Mouse (Mus musculus): ENCODE results near the gene C2cd2. TPM values are rescaled to one million over a fixed set of nuclear protein-coding genes. Genes with fewer than 3 reads are reported as not detected.

The C2cd2 gene
- polyA plus RNA-seq, 1 experiment = 32.7 TPM

DNA sequence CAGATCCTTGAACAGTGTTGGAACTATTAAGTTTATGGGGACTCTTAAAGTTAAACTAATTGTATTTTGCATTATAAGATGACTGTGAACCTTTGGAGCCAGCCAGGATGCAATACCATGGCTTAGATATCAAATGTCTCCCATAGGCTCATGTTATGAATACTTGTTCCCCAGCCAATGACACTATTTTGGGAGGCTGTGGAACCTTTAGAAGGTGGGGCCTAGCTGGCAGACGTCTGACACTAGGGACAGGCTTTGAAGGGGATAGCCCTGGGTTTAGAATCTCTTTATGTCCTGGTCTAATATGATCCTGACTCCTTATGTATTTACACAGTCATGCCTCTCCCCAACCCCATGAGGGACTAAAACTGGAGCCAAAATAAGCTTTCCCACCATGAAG lies 88.0 kb downstream of the C2cd2 start:
- no peak for DNase-seq
- no peak for TF ChIP-seq POLR2A (IDR thresholded peaks at IDR 0.05; ENCODE audit: borderline replicate concordance, extremely low read depth, low read depth, low read length)
- TF ChIP-seq CTCF (IDR thresholded peaks at IDR 0.05; ENCODE audit: insufficient read depth, low read length) = no peak
- H3K4me1 ChIP-seq (ENCODE audit: control insufficient read depth, insufficient read depth, low read length) = no peaks in the 10 kb centered on the region
- H3K4me3 ChIP-seq (replicated peaks; ENCODE audit: extremely low read depth, low read depth, low read length) = no peak overlapping the region
- 76% methylated on average over 1 of the region's 1 CpGs for WGBS

- no peaks in the 10 kb centered on the region for H3K4me1 ChIP-seq (ENCODE audit: control insufficient read depth, insufficient read depth, low read length)
- no peak for DNase-seq
- TF ChIP-seq POLR2A (IDR thresholded peaks at IDR 0.05; ENCODE audit: borderline replicate concordance, extremely low read depth, low read depth, low read length) (no peak), CTCF (IDR thresholded peaks at IDR 0.05; ENCODE audit: insufficient read depth, low read length) (no peak)
- no peak overlapping the region for H3K4me3 ChIP-seq (replicated peaks; ENCODE audit: extremely low read depth, low read depth, low read length)
- WGBS = 41% methylated on average over 5 of the region's 5 CpGs
These were observed 89.7 kb downstream of the C2cd2 start for GRCm38 (mm10) chr16:97872657-97873056.

DNA sequence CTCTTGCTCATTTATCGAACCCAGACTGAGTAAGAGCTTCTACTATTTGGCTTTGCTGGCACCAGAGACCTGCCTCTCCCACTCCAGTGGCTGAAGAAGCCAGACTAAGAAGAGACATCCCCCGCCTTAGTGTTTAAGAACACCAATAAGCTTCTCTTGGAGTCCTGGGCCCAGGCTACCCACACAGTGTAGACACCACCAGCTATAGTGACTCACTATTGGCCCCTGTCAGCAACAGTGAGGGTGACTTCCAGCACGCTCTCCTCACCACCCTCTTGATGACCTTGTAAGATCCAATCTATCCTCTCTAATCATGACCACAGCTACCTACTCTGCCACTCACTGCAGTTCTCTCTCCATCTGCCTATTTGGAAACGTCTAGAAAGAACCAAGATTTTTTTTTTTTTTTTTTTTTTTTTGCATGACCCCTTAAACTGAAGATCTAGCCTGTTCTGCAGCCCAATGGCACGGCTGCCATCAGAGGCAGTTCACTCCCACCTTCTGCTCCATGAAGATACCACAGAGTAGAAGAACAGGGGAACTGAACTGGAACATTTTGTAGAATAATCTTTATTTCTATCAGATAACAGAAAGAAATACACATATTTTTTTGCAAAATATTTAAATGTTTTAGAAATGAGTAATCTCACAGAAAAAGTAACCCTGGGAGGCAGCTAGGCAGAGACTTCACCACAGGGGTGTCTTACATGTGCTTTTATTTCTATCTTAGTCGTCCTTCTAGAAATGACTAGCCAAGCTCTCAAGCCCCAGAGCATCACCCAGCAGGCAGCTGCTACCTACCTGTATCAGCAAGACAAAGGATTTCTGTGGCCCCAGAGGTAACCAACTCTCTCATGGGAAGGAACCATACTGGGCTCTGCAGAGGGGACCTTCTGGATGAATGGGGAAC lies 93.0 kb downstream of the C2cd2 start:
- WGBS = 78% methylated on average over 6 of the region's 6 CpGs
- no peaks in the 10 kb centered on the region for H3K4me1 ChIP-seq (ENCODE audit: control insufficient read depth, insufficient read depth, low read length)
- no peak overlapping the region for H3K4me3 ChIP-seq (replicated peaks; ENCODE audit: extremely low read depth, low read depth, low read length)
- TF ChIP-seq POLR2A (IDR thresholded peaks at IDR 0.05; ENCODE audit: borderline replicate concordance, extremely low read depth, low read depth, low read length) = no peak
- no peak for TF ChIP-seq CTCF (IDR thresholded peaks at IDR 0.05; ENCODE audit: insufficient read depth, low read length)
- no peak for DNase-seq

- 80% methylated on average over 3 of the region's 3 CpGs for WGBS
- TF ChIP-seq POLR2A (IDR thresholded peaks at IDR 0.05; ENCODE audit: borderline replicate concordance, extremely low read depth, low read depth, low read length) (no peak), CTCF (IDR thresholded peaks at IDR 0.05; ENCODE audit: insufficient read depth, low read length) (no peak)
- H3K4me1 ChIP-seq (ENCODE audit: control insufficient read depth, insufficient read depth, low read length) = no peaks in the 10 kb centered on the region
- no peak for DNase-seq
- no peak overlapping the region for H3K4me3 ChIP-seq (replicated peaks; ENCODE audit: extremely low read depth, low read depth, low read length)
These were observed 98.4 kb downstream of the C2cd2 start for GRCm38 (mm10) chr16:97863932-97864467.

GRCm38 (mm10) chr16:97856050-97856449 lies 106.3 kb downstream of the C2cd2 start:
- Histone ChIP-seq H3K4me3 (replicated peaks; ENCODE audit: extremely low read depth, low read depth, low read length) (no peak overlapping the region), H3K4me1 (ENCODE audit: control insufficient read depth, insufficient read depth, low read length) (no peaks in the 10 kb centered on the region)
- TF ChIP-seq POLR2A (IDR thresholded peaks at IDR 0.05; ENCODE audit: borderline replicate concordance, extremely low read depth, low read depth, low read length) = no peak
- DNase-seq = no peak

DNA sequence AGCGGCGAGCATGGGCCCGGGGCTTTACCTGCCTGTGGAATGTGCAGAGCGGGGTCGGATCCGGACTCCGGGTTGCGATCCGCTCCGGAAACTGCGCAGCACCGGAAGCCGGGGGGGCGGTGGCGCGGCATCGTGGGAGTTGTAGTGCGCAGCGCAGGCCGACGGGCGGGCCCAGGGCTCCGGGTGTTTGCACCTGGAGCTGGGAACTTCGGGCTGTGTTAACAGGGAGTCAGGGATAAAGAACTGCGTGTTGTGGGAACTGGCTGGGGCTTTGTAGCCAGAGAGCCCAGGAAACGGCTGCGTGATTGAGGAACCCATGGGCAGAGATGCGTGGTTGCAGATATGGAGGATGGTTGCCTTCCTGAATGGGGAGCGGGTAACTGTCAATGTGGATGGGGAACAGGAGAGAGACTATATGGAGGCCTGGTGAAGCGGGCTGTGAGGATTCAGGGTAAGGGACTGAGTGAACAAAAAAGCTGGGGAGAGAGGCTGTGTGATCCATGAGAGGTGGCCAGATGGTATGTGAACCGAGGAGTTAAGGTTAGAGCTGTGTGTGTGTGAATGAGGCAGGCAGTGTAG lies 110.6 kb downstream of the C2cd2 start, which contains the start of gene Prdm15:
TSS of gene Prdm15 (minus strand) at position 110 of the 579 bp plus-strand sequence.
- TF ChIP-seq CTCF (IDR thresholded peaks at IDR 0.05; ENCODE audit: insufficient read depth, low read length) (no peak), POLR2A (IDR thresholded peaks at IDR 0.05; ENCODE audit: borderline replicate concordance, extremely low read depth, low read depth, low read length) (peak; percentile 38; the same call in 1 of the 2 replicates)
- peak; percentile 90 for DNase-seq
- under 1% methylated on average over 31 of the region's 31 CpGs for WGBS
- Histone ChIP-seq H3K4me1 (ENCODE audit: control insufficient read depth, insufficient read depth, low read length) (peaks cover 3% of the 10 kb centered on the region; the same call in 1 of the 2 replicates), H3K4me3 (replicated peaks; ENCODE audit: extremely low read depth, low read depth, low read length) (peak within 1 kb of the TSS; percentile 100)

GRCm38 (mm10) chr16:97851061-97851740 lies 111.2 kb downstream of the C2cd2 start:
- peak; percentile 90 for DNase-seq
- under 1% methylated on average over 76 of the region's 77 CpGs for WGBS
- peak overlapping the region; percentile 100 for H3K4me3 ChIP-seq (replicated peaks; ENCODE audit: extremely low read depth, low read depth, low read length)
- peaks cover 6% of the 10 kb centered on the region; the same call in 1 of the 2 replicates for H3K4me1 ChIP-seq (ENCODE audit: control insufficient read depth, insufficient read depth, low read length)
- TF ChIP-seq POLR2A (IDR thresholded peaks at IDR 0.05; ENCODE audit: borderline replicate concordance, extremely low read depth, low read depth, low read length) = peak; percentile 29; the same call in 1 of the 2 replicates
- no peak for TF ChIP-seq CTCF (IDR thresholded peaks at IDR 0.05; ENCODE audit: insufficient read depth, low read length)

- TF ChIP-seq CTCF (IDR thresholded peaks at IDR 0.05; ENCODE audit: insufficient read depth, low read length) (no peak), POLR2A (IDR thresholded peaks at IDR 0.05; ENCODE audit: borderline replicate concordance, extremely low read depth, low read depth, low read length) (no peak)
- Histone ChIP-seq H3K4me3 (replicated peaks; ENCODE audit: extremely low read depth, low read depth, low read length) (peak overlapping the region; percentile 100), H3K4me1 (ENCODE audit: control insufficient read depth, insufficient read depth, low read length) (peaks cover 6% of the 10 kb centered on the region; the same call in 1 of the 2 replicates)
- WGBS = under 1% methylated on average over 8 of the region's 11 CpGs
- DNase-seq = no peak
These were observed 111.7 kb downstream of the C2cd2 start for GRCm38 (mm10) chr16:97850667-97851060.

GRCm38 (mm10) chr16:97848832-97849231 lies 113.6 kb downstream of the C2cd2 start:
- 81% methylated on average over 6 of the region's 6 CpGs for WGBS
- Histone ChIP-seq H3K4me1 (ENCODE audit: control insufficient read depth, insufficient read depth, low read length) (peaks cover 7% of the 10 kb centered on the region), H3K4me3 (replicated peaks; ENCODE audit: extremely low read depth, low read depth, low read length) (no peak overlapping the region)
- no peak for DNase-seq
- TF ChIP-seq CTCF (IDR thresholded peaks at IDR 0.05; ENCODE audit: insufficient read depth, low read length) = no peak
- TF ChIP-seq POLR2A (IDR thresholded peaks at IDR 0.05; ENCODE audit: borderline replicate concordance, extremely low read depth, low read depth, low read length) = no peak

All from lung, adult 2 months (tissue).